Mouse (Mus musculus) naive thymus-derived CD4-positive, alpha-beta T cell, adult 2 months (primary cell): ENCODE measurements around the gene Foxk1.

Experiments
- DNase-seq: peaks from one replicate; pipeline ENCODE4 v3.0.0-alpha.2; 2011; ENCODE audit warnings: low read depth

The Foxk1 gene

DNA sequence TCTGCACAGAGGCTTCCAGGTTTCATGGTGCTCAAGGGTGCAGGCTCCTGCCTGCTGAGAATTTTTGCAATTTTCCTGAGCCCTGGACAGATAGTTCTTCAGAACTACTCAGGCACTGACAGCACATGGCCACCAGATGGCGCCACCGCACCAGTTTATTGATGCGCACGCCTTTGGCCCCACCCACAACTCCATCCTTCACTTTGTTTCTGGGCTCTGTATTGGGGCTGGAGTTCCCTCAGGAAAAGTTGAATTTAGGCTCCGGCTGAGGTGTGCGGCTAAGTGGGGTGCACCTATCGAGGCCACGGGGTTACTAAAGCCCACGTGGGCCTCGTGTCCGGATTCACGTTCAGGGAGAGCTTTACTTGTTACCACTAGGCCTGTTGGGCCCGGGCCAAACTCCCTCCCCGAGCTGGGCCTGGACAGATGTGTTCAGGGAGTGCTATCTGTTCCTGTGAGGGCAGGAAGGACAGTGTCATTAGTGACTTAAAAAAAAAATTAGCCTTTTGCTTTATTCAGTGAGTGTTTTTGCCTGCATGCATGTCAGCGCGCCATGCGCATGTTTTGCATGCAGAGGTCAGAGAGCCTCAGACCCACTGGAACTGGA lies 77.6 kb downstream of the Foxk1 start:
- peak; percentile 80 for DNase-seq

DNA sequence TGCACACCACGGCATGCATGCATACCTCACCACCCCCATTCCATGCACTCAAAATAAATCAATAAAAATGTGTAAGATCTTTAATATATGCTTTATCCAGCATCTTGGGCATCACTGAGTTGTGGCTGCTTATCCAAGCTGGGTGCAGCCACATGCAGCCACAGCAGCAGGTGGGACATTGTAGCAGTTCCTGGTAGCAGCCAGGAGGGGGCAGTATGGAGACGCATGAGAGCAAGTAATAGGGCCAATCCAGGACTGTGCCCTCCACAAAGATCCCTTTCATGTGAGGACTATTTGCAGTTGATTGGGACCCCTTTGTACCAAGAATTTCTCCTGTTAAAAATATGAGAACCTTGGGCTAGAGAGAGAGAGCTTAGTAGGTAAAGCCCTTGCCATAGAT lies 81.2 kb downstream of the Foxk1 start:
- peak; percentile 71 for DNase-seq

DNA sequence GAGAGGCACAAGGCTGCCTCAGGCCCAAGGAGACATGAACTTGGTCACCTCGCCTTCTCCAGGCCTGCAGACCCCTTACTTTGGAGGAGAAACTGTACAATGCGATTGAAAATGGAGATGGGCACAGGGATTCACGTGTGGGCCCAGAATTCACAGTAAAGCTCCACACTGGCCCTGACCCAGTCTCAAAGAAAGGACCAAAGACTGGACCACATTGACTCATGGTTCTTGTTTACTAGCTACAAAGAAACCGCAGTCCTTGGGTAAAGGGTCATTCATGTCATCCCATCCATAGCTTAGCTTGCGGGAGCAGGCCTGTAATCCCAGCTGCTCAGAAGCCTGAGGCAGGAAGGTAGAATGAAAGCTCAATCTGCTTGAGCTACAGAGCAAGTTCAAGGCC lies 82.3 kb downstream of the Foxk1 start:
- DNase-seq, result no peak

DNA sequence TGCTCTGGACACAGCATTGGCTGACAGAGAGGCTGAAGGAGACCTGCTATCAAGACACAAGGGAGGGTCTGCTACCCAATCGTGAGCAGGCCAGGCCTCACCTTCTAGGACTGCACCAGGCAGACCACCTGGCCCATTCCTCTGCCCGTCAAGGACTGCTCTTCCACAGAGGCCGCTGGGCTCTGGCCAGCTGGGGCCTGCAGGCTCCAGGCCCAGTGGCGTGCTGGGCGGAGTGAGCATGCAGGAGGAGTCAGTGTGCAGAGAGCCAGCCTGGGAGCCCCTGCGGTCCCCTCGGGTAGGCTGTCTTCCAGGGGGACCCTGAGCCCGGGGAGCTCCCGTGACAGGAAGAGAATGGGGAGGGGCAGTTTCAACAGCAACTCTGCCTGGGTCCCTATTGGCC lies 85.4 kb downstream of the Foxk1 start:
- DNase-seq, result no peak

DNA sequence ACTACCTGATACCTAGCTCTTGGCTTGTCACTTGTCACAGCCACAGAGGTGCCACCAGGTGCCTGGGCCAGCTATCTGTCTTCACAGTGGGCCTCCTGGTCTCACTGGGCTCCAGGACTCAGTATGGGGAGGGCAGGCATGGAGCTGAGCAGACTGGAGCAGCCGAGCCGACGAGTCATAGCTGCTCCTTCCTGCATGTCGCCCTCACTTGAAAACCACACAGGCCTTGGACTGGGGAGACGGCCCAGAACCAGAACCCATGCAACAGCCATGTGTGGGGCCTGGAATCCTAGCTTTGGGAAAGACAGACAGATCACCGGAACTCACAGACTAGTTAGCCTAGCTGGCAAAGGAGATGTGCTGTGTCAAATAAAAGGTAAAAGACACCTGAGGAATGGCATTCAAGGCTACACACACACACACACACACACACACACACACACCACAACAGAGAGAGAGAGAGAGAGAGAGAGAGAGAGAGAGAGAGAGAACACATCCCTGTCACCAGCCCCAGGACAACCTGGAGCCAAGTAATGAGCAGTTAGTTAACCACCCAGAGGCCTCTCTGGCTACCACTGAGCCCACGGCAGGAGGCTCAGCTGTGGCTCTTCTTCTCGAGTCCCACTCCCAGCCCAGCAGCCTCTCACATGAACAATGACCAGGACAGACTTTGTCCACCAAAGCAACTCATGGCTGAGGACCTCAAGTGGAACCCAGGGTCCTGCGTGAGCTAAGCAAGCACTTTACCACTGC lies 88.8 kb downstream of the Foxk1 start:
- no peak for DNase-seq

DNA sequence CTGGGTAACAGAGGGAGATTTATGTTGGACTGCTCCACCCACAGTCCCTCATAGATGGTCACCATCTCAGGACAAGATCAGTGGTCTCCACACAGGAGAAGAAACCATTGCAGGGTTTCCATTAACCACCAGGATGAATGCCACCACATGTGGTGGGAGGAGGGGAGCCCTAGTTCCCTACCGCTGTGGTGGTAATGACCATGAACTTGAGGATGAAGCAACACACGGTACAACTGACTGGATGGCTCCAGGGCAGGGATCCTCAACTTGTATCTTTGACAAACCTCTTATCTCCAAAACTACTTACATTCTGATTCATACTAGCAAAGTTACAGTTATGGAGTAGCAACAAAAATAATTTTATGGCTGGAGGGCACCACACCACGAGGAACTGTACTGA lies 92.0 kb downstream of the Foxk1 start:
- no peak for DNase-seq

DNA sequence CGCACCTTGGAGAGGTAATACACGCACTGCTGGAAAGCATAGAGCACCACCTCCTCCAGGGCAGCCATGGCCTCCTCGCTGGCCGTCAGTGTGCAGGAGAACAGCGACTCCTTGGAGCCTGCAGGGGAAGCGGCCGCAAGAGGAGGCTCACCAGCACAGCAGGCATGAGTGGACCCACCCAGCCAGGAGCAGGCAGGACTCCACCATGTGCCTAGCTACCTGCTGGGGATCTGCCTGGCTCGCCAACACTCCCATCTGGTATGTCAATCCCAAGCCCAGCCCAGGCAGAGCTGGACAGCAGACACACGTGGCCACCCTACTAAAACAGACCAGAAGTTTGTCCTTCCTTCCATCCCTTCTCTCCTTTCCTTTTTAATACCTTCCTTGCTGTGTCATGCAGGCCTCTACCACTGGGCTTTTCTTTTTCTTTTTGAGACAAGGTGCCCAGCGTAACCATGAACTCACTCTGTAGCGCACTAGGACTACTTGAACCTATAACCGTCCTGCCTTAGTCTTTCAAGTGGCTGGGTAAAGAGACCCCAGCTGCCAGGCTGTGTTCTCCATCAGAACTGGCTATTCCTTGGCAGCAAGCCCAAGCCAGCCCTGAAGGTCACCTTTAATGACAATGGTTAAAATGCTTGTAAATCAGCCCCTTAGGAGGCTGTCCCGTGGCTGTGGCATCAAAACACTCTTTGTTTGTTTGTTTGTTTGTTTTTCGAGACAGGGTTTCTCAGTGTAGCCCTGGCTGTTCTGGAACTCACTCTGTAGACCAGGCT lies 94.2 kb downstream of the Foxk1 start:
- no peak for DNase-seq

DNA sequence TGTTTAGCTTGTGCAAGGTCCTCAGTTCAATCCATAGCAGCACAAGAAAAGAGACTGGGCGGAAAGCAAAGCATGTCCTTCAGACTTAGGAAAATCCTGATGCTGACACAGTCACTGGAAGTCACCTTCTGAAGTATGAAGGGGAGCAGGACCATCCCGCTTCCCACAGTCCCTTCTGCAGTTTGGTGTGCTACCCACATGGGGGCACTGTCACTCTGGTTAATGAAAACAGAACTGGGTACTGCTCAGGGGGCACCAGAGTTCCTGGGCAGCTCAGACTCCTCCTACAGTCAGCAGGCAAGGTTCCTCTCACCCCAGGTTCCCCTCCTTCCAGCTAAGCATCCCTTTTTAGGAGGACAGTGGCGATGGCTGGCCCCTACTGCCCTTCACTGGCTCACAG lies 97.7 kb downstream of the Foxk1 start:
- no peak for DNase-seq

DNA sequence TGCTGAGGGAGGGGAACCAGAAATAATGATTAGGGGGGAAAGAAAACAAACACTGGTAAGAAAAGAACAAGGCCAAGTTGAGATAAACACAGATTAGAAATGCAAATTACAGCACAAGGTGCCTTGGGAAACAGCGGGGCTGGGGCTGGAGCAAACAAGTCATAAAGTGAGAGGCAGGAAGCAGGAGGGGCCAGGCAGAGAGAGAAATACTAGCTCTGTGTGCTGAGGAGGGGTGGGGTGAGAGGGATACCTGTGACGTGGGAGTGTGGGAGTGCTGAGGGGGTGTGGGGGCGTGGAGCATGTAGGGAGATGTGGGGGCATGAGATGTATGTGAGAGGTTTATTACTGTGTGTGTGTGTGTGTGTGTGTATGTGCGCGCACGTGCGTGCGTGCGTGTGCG lies 99.6 kb downstream of the Foxk1 start:
- DNase-seq, result no peak

DNA sequence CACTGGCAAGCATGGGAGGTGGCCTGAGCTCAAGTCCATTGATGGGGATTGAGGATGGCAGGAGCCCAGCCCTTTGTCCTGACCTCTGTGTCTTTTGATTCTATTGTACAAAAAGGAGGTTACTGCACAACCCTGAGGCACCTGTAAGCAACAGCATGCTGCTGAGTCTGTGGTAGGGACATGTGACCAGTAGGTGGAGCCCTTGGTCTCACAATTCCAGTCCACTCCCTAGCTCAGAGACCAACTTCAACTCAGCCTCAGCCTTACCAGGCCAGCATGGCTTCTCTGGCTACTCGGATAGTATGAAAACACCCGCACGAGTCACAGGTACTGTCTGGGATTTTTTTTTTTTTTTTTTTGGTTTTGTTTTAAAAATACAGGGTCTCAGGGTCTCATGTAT lies 101.1 kb downstream of the Foxk1 start:
- peak; percentile 64 for DNase-seq

DNA sequence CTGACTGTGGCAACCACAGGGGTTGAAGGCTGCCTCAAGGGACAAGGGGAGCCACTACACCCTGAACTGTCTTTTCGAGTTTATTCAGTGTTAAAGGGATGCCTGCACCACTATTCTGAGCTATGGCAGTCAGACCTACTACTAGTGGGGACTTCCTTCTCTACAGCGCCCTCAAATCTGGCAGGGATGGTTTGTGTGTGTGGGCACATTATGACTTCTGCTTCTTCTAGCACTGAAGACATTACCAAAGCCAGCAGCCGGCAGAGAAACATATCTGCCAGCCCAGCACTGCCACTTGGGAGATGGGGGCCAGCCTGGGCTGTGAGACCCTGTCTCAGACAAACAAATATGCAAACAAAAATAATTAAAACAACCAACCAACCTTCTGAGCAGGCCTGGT lies 102.9 kb downstream of the Foxk1 start:
- no peak for DNase-seq

DNA sequence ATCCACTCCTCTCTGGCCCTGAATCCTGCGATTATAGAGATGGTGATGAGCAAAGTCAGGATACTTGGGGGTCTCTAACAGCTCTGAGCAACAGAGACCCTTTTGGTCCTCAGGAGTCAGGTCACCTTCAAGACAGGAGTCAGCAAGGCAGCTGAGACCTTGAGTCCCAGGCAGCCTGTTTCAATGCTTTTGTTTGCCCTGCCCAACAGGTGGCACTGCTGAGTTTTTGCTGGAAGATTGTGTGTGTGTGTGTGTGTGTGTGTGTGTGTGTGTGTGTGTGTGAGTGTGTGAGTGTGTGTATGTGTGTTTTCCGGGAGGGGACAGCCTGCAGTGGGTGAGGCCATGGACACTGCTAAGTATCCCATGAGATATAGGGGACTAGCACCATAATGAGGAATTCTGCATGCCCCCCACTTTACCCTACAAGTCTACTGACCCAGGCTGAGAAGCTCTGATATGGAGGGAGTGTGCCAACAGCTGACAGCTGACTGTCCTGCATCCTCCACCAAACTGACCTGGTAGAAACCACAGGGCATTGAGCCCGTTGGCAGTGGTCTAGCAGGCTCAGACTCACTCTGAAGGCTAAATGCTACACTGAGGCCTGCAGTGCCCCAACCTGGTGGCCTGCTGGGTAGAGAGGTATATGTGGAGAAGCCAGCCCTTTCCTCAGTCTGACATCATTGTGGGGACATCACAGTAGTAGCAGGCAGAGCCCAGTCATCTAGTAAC lies 104.6 kb downstream of the Foxk1 start:
- DNase-seq, result no peak

DNA sequence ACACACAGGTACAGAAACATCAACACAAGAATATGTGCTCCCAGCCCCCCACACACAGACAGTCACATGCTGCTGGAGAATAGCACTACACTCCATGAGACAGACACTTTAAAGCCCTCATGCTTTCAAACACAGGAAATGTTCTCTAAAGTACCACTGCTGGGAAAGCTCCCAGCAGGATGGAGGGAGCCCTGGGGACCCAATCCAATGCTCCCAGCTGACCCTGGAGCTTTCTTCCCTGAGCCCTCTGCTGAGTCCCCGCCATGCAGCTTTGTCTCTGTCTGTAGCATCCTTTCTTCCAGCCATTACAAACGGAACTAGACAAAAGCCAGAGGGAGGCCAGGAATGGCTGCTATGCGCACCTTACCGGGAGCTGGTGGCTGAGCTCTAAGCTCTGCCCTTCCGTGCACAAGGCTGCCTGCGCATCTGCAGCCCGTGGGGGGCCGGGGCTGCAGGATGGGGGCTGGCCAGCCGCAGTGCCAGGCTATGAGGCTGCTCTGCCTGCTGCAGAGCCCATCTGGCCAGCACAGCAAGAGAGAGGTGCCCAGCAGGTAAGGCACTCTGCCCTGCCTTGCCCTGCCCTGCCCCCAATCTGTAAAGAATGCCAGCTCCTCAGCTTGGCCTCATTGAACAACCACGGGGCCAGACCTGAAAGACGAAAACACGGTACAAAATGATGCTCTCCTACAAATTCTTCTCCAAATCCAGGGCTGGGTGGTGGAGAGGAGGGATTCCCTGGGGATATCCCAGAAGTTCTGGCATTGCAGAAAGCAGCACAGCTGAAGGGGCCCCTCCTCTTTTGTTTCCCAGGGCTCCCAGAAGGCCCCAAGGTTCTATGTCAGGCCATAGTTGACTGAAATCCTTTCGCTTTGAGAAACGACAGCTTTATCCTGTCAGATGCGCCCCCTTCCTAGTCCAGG lies 108.1 kb downstream of the Foxk1 start:
- no peak for DNase-seq

DNA sequence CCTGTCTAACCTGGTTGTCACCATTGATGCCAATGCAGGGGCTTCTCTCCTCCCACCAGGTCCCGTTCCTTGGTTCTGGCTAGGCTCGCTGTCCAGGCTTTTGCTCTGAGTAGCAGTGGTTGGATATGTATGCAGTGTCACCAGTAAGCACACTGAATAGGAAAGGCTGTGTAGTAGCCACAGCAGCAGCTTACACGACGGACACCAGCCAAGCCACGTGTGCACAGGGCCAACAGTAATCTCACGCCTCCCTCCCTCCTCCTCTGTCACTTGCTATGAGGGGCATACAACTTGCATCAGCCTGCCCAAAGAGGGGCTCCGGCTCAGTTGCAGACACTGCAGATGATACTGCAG lies 108.7 kb downstream of the Foxk1 start:
- DNase-seq, result no peak
